Mouse (Mus musculus) neutrophil, adult 5-6 weeks (primary cell): ENCODE results near the gene Bmp2k. TPM values are rescaled to one million over a fixed set of nuclear protein-coding genes. Genes with fewer than 3 reads are reported as not detected.
"Not testable (repeated sequence)": the region's sequence is repeated elsewhere in the genome, so short reads cannot be mapped to it uniquely, and the experiment has no call there.

Source experiments
- ATAC-seq: fragments of 151-379, 151-347 bp; 2 replicates; pipeline ENCODE4 v1.8.0; 2017; ENCODE audit warnings: mild to moderate bottlenecking, moderate TSS enrichment; ENCODE audit not compliant: insufficient number of reproducible peaks, poor library complexity, low FRiP score, severe bottlenecking; ENCODE audit errors: extremely low read depth
- total RNA-seq: library from RNA; stranded (forward); fragments of 200-1000 nt; gene quantifications from 2 replicates; pipeline ENCODE4 v1.2.3, GENCODE M21; 2017

Bmp2k gene
- total RNA-seq, 1 experiment from 2014 or later: 117 TPM

- 0 out of 2 replicates have a peak, but pooled peaks have one; percentile 7 for ATAC-seq
Measured at GRCm38 (mm10) chr5:96997802-96998565, 495 bp downstream of the Bmp2k start.

GRCm38 (mm10) chr5:96998566-96998907 lies 1.0 kb downstream of the Bmp2k start:
- ATAC-seq: no peak

GRCm38 (mm10) chr5:96999601-97000000 lies 2.1 kb downstream of the Bmp2k start:
- no peak for ATAC-seq

GRCm38 (mm10) chr5:97000524-97000923 lies 3.0 kb downstream of the Bmp2k start:
- ATAC-seq: no peak

GRCm38 (mm10) chr5:97001153-97001552 lies 3.7 kb downstream of the Bmp2k start:
- no peak for ATAC-seq

GRCm38 (mm10) chr5:97001571-97001970 lies 4.1 kb downstream of the Bmp2k start:
- no peak for ATAC-seq

- ATAC-seq: no peak
Measured at GRCm38 (mm10) chr5:97002336-97002735, 4.8 kb downstream of the Bmp2k start.

- no peak for ATAC-seq
Measured at GRCm38 (mm10) chr5:97002937-97003336, 5.4 kb downstream of the Bmp2k start.

- ATAC-seq: no peak
Measured at GRCm38 (mm10) chr5:97004178-97005030, 6.9 kb downstream of the Bmp2k start.

- ATAC-seq: no peak
Measured at GRCm38 (mm10) chr5:97005891-97006290, 8.4 kb downstream of the Bmp2k start.

- ATAC-seq: no peak
Measured at GRCm38 (mm10) chr5:97006929-97007328, 9.4 kb downstream of the Bmp2k start.

- ATAC-seq: no peak
Measured at GRCm38 (mm10) chr5:97007496-97007895, 10.0 kb downstream of the Bmp2k start.

GRCm38 (mm10) chr5:97009140-97009539 lies 11.7 kb downstream of the Bmp2k start:
- not testable (repeated sequence) for ATAC-seq

GRCm38 (mm10) chr5:97009601-97010335 lies 12.3 kb downstream of the Bmp2k start:
- ATAC-seq: no peak

GRCm38 (mm10) chr5:97015781-97016508 lies 18.5 kb downstream of the Bmp2k start:
- no peak for ATAC-seq

- ATAC-seq: no peak
Measured at GRCm38 (mm10) chr5:97016842-97017577, 19.5 kb downstream of the Bmp2k start.

GRCm38 (mm10) chr5:97022305-97023278 lies 25.1 kb downstream of the Bmp2k start:
- no peak for ATAC-seq
